Mouse (Mus musculus): Measurements from ENCODE around the gene Dnmt3l. TPM values are rescaled to one million over a fixed set of nuclear protein-coding genes. Genes with fewer than 3 reads are reported as not detected.

Gene Dnmt3l
- polyA plus RNA-seq, 2 experiments, result 0.15 TPM; not detected in 1

DNA sequence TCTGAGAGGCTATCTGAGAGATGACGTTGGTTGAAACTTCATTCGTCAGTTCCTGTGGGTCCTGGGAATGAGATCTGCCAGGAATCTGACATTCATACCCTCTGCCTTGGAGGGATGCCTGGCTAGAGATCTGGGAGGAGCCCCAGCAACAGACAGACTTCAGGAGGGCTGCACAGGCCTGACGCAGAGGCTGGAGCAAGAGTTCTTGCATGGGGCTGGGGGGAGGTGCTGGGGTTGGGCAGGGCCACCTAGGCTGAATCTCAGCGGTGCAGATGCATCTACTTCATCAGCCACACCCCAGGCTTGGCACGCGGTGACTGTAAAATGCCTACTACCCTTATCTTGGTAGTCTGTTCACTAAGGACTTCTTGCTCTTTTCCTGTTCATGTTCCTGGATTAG, 48.5 kb downstream of the Dnmt3l start:
- H3K4me2 ChIP-seq (replicated peaks; ENCODE audit: low read depth, low read length, severe bottlenecking), result no peak overlapping the region
- H3K27me3 ChIP-seq (ENCODE audit: control insufficient read depth, insufficient read depth, low read length), result no peaks in the 10 kb centered on the region
- H3K27ac ChIP-seq (replicated peaks; ENCODE audit: low read depth, low read length), result no peak overlapping the region
- no peak overlapping the region for H3K4me3 ChIP-seq (replicated peaks; ENCODE audit: low read length)
- TF ChIP-seq POLR2A (IDR thresholded peaks at IDR 0.05; ENCODE audit: borderline replicate concordance, extremely low read depth, insufficient read depth, insufficient read length), result no peak
- WGBS, result 49% methylated on average over 6 of the region's 6 CpGs
- DNase-seq (ENCODE audit: low spot score) (no peak), ATAC-seq (ENCODE audit: low FRiP score, low read depth) (no peak)
- H3K4me1 ChIP-seq (ENCODE audit: control insufficient read depth, insufficient read depth, low read length), result no peaks in the 10 kb centered on the region
- H3K9ac ChIP-seq (ENCODE audit: low read depth, low read length, severe bottlenecking), result no peak overlapping the region
- H3K36me3 ChIP-seq (ENCODE audit: control insufficient read depth, insufficient read depth, low read length), result no peaks in the 10 kb centered on the region
- no peaks in the 10 kb centered on the region for H3K9me3 ChIP-seq (ENCODE audit: control insufficient read depth, low read length)

DNA sequence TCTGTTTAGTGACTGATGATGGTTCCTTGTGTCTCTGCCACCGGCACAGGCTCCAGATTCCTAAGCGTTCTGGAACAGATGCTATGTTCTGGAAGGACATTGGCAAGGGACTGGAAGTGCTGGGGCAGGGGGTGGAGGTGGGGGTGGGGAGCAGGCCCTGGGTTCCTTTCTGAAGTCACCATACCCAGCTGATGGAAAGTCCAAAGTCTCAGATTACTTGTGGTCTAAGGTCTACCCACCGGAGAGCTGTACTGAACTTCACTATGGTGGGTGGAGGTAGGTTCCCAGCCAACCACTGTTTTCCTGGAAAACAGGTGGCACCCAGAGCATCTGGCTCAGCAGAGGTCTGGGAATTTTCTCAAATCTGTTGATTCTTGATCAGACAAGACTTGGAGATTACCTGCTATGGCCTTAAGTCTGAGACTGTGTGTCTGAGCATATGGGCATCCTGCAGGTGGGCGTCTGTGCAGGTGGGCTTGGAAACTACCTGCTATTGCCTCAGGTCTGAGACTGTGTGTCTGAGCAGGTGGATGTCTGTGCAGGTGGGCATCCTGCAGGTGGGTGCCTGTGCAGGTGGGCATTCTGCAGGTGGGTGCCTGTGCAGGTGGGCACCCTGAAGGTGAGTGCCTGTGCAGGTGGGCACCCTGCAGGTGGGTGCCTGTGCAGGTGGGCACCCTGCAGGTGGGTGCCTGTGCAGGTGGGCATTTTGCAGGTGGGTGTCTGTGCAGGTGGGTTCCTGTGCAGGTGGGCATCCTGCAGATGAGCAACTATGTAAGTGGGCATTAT, 49.2 kb downstream of the Dnmt3l start:
- no peak for TF ChIP-seq POLR2A (IDR thresholded peaks at IDR 0.05; ENCODE audit: borderline replicate concordance, extremely low read depth, insufficient read depth, insufficient read length)
- WGBS, result 72% methylated on average over 4 of the region's 4 CpGs
- no peak for ATAC-seq (ENCODE audit: low FRiP score, low read depth)
- H3K9me3 ChIP-seq (ENCODE audit: control insufficient read depth, low read length), result no peaks in the 10 kb centered on the region
- H3K36me3 ChIP-seq (ENCODE audit: control insufficient read depth, insufficient read depth, low read length), result no peaks in the 10 kb centered on the region
- no peaks in the 10 kb centered on the region for H3K4me1 ChIP-seq (ENCODE audit: control insufficient read depth, insufficient read depth, low read length)
- H3K4me2 ChIP-seq (replicated peaks; ENCODE audit: low read depth, low read length, severe bottlenecking), result no peak overlapping the region
- no peak overlapping the region for H3K9ac ChIP-seq (ENCODE audit: low read depth, low read length, severe bottlenecking)
- H3K27ac ChIP-seq (replicated peaks; ENCODE audit: low read depth, low read length), result no peak overlapping the region
- H3K27me3 ChIP-seq (ENCODE audit: control insufficient read depth, insufficient read depth, low read length), result no peaks in the 10 kb centered on the region
- no peak overlapping the region for H3K4me3 ChIP-seq (replicated peaks; ENCODE audit: low read length)
- DNase-seq (ENCODE audit: low spot score), result no peak

DNA sequence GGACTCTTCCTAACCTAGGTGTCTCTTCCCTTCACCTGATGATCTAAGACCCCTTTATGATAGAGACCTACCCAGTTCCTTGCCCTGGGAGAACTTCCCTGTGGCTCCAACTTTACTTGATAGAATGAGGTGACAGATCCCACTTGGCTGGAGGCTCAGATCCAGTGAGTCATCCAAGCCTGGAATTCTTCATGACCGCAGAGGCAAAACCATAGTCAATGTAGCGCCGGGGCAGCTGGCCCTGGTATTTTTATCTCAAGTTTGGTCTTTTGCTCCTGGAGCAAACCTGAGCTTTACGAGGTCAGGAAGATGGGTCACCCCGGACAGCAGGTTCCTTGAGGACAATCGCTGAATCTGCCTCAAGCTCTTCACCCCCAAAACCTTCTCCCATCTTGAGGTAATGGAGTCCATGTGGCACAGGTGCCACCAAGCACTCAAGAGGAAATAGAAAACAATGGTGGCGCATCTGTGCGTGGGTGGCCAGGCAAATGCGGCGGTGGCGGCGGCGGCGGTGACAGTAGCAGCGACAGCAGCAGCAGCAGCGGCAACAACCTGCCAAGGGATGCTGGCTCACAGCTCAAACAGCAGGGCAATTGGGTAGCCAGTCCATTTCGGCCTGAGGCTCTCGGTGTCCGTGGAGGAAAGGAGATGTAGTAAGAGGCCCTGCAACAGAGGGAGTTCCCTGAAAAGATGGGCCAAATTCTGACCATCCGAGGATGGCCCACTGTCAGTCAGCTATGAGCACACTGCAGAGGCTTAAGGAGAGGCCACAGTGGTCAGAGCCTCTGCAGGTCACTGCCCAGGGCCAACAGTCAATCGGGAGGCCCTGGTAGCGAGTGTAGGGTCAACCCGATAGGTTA, 50.3 kb downstream of the Dnmt3l start:
- Histone ChIP-seq H3K27me3 (ENCODE audit: control insufficient read depth, insufficient read depth, low read length) (no peaks in the 10 kb centered on the region), H3K9me3 (ENCODE audit: control insufficient read depth, low read length) (no peaks in the 10 kb centered on the region), H3K36me3 (ENCODE audit: control insufficient read depth, insufficient read depth, low read length) (no peaks in the 10 kb centered on the region), H3K27ac (replicated peaks; ENCODE audit: low read depth, low read length) (no peak overlapping the region), H3K9ac (ENCODE audit: low read depth, low read length, severe bottlenecking) (no peak overlapping the region), H3K4me1 (ENCODE audit: control insufficient read depth, insufficient read depth, low read length) (no peaks in the 10 kb centered on the region), H3K4me2 (replicated peaks; ENCODE audit: low read depth, low read length, severe bottlenecking) (no peak overlapping the region), H3K4me3 (replicated peaks; ENCODE audit: low read length) (no peak overlapping the region)
- ATAC-seq (ENCODE audit: low FRiP score, low read depth), result no peak
- WGBS, result 83% methylated on average over 23 of the region's 23 CpGs
- no peak for DNase-seq (ENCODE audit: low spot score)
- TF ChIP-seq POLR2A (IDR thresholded peaks at IDR 0.05; ENCODE audit: borderline replicate concordance, extremely low read depth, insufficient read depth, insufficient read length), result no peak

DNA sequence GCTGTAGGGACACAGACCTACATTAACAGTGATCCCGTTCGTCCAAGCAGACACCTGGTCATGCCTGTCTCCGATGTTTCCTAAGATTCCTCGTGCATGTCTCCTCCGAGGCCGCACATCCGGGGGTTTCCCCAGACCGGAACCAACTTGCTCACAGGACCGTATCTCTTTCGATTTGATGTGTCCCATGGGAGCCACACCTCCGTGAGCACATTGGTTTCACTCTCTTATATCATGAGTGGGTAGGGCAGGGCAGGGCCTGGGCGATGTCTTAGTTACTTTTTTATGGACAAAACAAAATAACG, 50.9 kb downstream of the Dnmt3l start:
- H3K36me3 ChIP-seq (ENCODE audit: control insufficient read depth, insufficient read depth, low read length), result no peaks in the 10 kb centered on the region
- H3K9ac ChIP-seq (ENCODE audit: low read depth, low read length, severe bottlenecking), result no peak overlapping the region
- no peak overlapping the region for H3K4me3 ChIP-seq (replicated peaks; ENCODE audit: low read length)
- H3K4me2 ChIP-seq (replicated peaks; ENCODE audit: low read depth, low read length, severe bottlenecking), result no peak overlapping the region
- TF ChIP-seq POLR2A (IDR thresholded peaks at IDR 0.05; ENCODE audit: borderline replicate concordance, extremely low read depth, insufficient read depth, insufficient read length), result no peak
- H3K27ac ChIP-seq (replicated peaks; ENCODE audit: low read depth, low read length), result no peak overlapping the region
- no peak for ATAC-seq (ENCODE audit: low FRiP score, low read depth)
- no peaks in the 10 kb centered on the region for H3K27me3 ChIP-seq (ENCODE audit: control insufficient read depth, insufficient read depth, low read length)
- no peaks in the 10 kb centered on the region for H3K4me1 ChIP-seq (ENCODE audit: control insufficient read depth, insufficient read depth, low read length)
- WGBS, result 88% methylated on average over 13 of the region's 13 CpGs
- no peaks in the 10 kb centered on the region for H3K9me3 ChIP-seq (ENCODE audit: control insufficient read depth, low read length)
- DNase-seq (ENCODE audit: low spot score), result no peak

DNA sequence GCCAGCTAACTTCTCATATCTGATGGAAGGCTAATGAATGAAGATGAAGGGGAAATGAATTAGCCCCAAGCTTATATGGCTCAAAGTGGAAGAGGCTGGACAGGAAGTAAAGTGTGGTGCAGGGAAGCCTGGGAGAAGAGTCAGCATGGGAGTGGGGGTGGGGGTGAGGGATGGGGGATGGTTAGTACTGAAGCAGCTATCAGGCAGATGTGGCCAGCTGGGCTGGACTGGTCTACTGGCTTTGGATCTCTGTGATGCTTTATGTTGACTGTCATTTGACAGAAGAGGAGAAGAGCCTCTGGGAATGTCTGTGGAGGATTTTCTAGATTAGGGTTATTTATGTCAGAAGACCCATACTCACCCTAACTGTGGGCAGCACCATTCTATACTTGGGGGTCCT, 53.5 kb downstream of the Dnmt3l start:
- H3K36me3 ChIP-seq (ENCODE audit: control insufficient read depth, insufficient read depth, low read length), result no peaks in the 10 kb centered on the region
- no peak for ATAC-seq (ENCODE audit: low FRiP score, low read depth)

More for the DNA sequence above, 53.5 kb downstream of the Dnmt3l start:
- Histone ChIP-seq H3K4me1 (ENCODE audit: control insufficient read depth, insufficient read depth, low read length) (no peaks in the 10 kb centered on the region), H3K4me3 (replicated peaks; ENCODE audit: low read length) (no peak overlapping the region), H3K9ac (ENCODE audit: low read depth, low read length, severe bottlenecking) (no peak overlapping the region), H3K27ac (replicated peaks; ENCODE audit: low read depth, low read length) (no peak overlapping the region), H3K9me3 (ENCODE audit: control insufficient read depth, low read length) (no peaks in the 10 kb centered on the region), H3K4me2 (replicated peaks; ENCODE audit: low read depth, low read length, severe bottlenecking) (no peak overlapping the region), H3K27me3 (ENCODE audit: control insufficient read depth, insufficient read depth, low read length) (no peaks in the 10 kb centered on the region)
- DNase-seq (ENCODE audit: low spot score), result no peak
- TF ChIP-seq POLR2A (IDR thresholded peaks at IDR 0.05; ENCODE audit: borderline replicate concordance, extremely low read depth, insufficient read depth, insufficient read length), result no peak
